Mouse (Mus musculus) cerebellum, postnatal 4 days (tissue): ENCODE measurements around the gene Il22.
"Not testable (repeated sequence)": the region's sequence is repeated elsewhere in the genome, so short reads cannot be mapped to it uniquely, and the experiment has no call there.

Experiments
- DNase-seq, 2 experiments: peaks; one replicate each; pipeline ENCODE4 v3.0.0; 2022; ENCODE audit warnings: low spot score in 2 of 2, mixed read lengths in 1 of 2

The Il22 gene

GRCm38 (mm10) chr10:118204642-118205041 lies at the start of gene Il22:
Gene Il22, plus strand, starts transcription at chr10:118204942.
- no peak for DNase-seq

- DNase-seq: no peak
Observed at GRCm38 (mm10) chr10:118155932-118156331, 48.8 kb upstream of the Il22 start.

- DNase-seq: no peak
Observed at GRCm38 (mm10) chr10:118161131-118161530, 43.6 kb upstream of the Il22 start.

- DNase-seq: no peak
Observed at GRCm38 (mm10) chr10:118169212-118169611, 35.5 kb upstream of the Il22 start.

GRCm38 (mm10) chr10:118172416-118172815 lies 32.3 kb upstream of the Il22 start:
- DNase-seq: no peak

- DNase-seq: no peak
Observed at GRCm38 (mm10) chr10:118172876-118173275, 31.9 kb upstream of the Il22 start.

- not testable (repeated sequence) for DNase-seq
Observed at GRCm38 (mm10) chr10:118175542-118175941, 29.2 kb upstream of the Il22 start.

- no peak for DNase-seq
Observed at GRCm38 (mm10) chr10:118178735-118179151, 26.0 kb upstream of the Il22 start.

- no peak for DNase-seq
Observed at GRCm38 (mm10) chr10:118179265-118179664, 25.5 kb upstream of the Il22 start.

GRCm38 (mm10) chr10:118195150-118195549 lies 9.6 kb upstream of the Il22 start:
- DNase-seq: not testable (repeated sequence)

GRCm38 (mm10) chr10:118215719-118216393 lies 11.1 kb downstream of the Il22 start:
- peak in 1 of 2 experiments; percentile 10 for DNase-seq

GRCm38 (mm10) chr10:118227629-118228028 lies 22.9 kb downstream of the Il22 start:
- DNase-seq: not testable (repeated sequence)

- not testable (repeated sequence) for DNase-seq
Observed at GRCm38 (mm10) chr10:118232607-118233006, 27.9 kb downstream of the Il22 start.

GRCm38 (mm10) chr10:118240680-118241079 lies 35.9 kb downstream of the Il22 start, which contains the start of gene Gm32717:
Gene Gm32717, minus strand, starts transcription at chr10:118240780.
- not testable (repeated sequence) for DNase-seq

- peak in 1 of 2 experiments; percentile 6 for DNase-seq
Observed at GRCm38 (mm10) chr10:118249006-118249595, 44.4 kb downstream of the Il22 start.

- DNase-seq: peak; percentile 23 to 55
Observed at GRCm38 (mm10) chr10:118250852-118251295, 46.1 kb downstream of the Il22 start.

- not testable (repeated sequence) for DNase-seq
Observed at GRCm38 (mm10) chr10:118258388-118258787, 53.6 kb downstream of the Il22 start, which contains the start of gene Gm32802. Gene Gm32802, plus strand, starts transcription at chr10:118258688.
